ENCODE assay signal across 9 mouse cellular contexts in the genomic region with DNA sequence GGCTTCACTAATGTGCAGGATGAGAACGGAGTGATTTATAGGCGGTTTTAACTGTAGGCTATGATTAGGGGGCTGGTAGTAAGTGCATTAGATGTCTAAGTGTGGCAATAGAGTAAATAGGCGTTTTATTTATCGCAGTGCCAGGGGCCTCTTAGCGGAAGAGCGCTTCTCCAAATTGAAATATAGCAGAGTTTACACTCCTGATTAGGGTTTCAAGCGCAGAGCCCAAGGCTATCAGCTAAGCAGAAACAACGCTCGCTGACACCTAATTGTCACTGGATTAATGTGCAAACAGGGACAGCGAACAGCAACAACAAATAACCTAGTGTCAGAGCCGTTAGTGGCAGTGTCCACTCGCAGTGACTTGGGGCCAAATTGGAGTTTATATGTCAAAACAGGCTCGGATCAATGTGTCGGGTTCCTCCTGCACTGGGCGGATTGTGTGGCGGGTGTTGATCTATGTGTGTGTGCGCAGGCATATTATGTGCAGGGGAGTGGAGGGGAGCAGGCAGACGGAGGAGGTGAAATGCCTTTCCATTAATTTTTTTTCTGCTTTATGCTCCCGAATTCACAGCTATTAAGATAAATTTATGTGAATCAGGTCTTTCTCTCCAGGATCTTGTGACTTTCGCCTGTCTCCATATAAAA.
DNase-seq lines count a peak whose midpoint lies in the region; ATAC-seq and TF ChIP-seq lines count a peak whose summit lies in the region.
"Had no signal": no experiment of that assay in that cellular context is flagged by ENCODE, and none has a peak within 500 bp of the region (broad histone marks: within the 10 kb centered on the region; RNA-seq: fewer than 3 reads in every experiment).

No protein-coding gene starts in this region.

- DNase-seq in kidney, postnatal 36 days, result no peak
- DNase-seq in embryonic facial prominence, embryonic 10.5 days (ENCODE audit: low spot score), result peak; percentile 35
- DNase-seq in neural tube, embryonic 10.5 days (ENCODE audit: extremely low spot score, low spot score), result peak; percentile 52
- no peak for DNase-seq in adipocyte (ENCODE audit: low spot score)
- no peak for DNase-seq in gastrocnemius, postnatal 25 days
- no peak for DNase-seq in thymus, adult 2 months

- no peaks in the 10 kb centered on the region for H3K36me3 ChIP-seq in kidney, embryonic 15.5 days
- H3K36me3 ChIP-seq in embryonic facial prominence, embryonic 10.5 days (replicated peaks), result no peaks in the 10 kb centered on the region
- H3K36me3 ChIP-seq in hindbrain, embryonic 15.5 days, result no peaks in the 10 kb centered on the region
- H3K36me3 ChIP-seq in thymus, adult 2 months (ENCODE audit: control insufficient read depth, insufficient read depth, low read length), result no peaks in the 10 kb centered on the region
- H3K36me3 ChIP-seq: G1E had no signal

- H3K27me3 ChIP-seq in kidney, embryonic 15.5 days, result peaks cover 90% of the 10 kb centered on the region
- H3K27me3 ChIP-seq in embryonic facial prominence, embryonic 10.5 days (replicated peaks; ENCODE audit: low read depth, poor library complexity, severe bottlenecking), result peaks cover 97% of the 10 kb centered on the region
- H3K27me3 ChIP-seq in hindbrain, embryonic 15.5 days, result peaks cover 83% of the 10 kb centered on the region
- peaks cover 13% of the 10 kb centered on the region; the same call in 1 of the 2 replicates for H3K27me3 ChIP-seq in thymus, adult 2 months (ENCODE audit: control insufficient read depth, insufficient read depth, low read length)

- TF ChIP-seq CTCF in thymus, adult 2 months (IDR thresholded peaks at IDR 0.05; ENCODE audit: borderline replicate concordance, control insufficient read depth, extremely low read depth, insufficient read depth, low read length, poor library complexity), result no peak

- H3K4me3 ChIP-seq in kidney, embryonic 15.5 days (replicated peaks), result peak overlapping the region; percentile 39
- peak overlapping the region; percentile 55 for H3K4me3 ChIP-seq in embryonic facial prominence, embryonic 10.5 days
- H3K4me3 ChIP-seq in hindbrain, embryonic 15.5 days, result 0 out of 2 replicates have a peak overlapping the region, but pooled peaks have one; percentile 18
- H3K4me3 ChIP-seq in thymus, adult 2 months (ENCODE audit: control insufficient read depth, insufficient read depth, low read length), result no peak overlapping the region

- TF ChIP-seq POLR2A in thymus, adult 2 months (IDR thresholded peaks at IDR 0.05; ENCODE audit: control insufficient read depth, extremely low read depth, insufficient read depth, low read length, poor library complexity), result no peak

- H3K4me2 ChIP-seq in kidney, embryonic 15.5 days, result peak overlapping the region; percentile 70
- H3K4me2 ChIP-seq in hindbrain, embryonic 15.5 days, result peak overlapping the region; percentile 46

- 6% methylated on average over 20 of the region's 20 CpGs for WGBS in kidney, embryonic 15.5 days
- WGBS in embryonic facial prominence, embryonic 10.5 days, result 10% methylated on average over 20 of the region's 20 CpGs
- 11% methylated on average over 20 of the region's 20 CpGs for WGBS in hindbrain, embryonic 15.5 days
- 13% methylated on average over 20 of the region's 20 CpGs for WGBS in thymus, adult 2 months

- H3K27ac ChIP-seq in kidney, embryonic 15.5 days, result no peak overlapping the region
- no peak overlapping the region for H3K27ac ChIP-seq in embryonic facial prominence, embryonic 10.5 days (replicated peaks)
- no peak overlapping the region for H3K27ac ChIP-seq in hindbrain, embryonic 15.5 days (replicated peaks)
- no peak overlapping the region for H3K27ac ChIP-seq in thymus, adult 2 months (ENCODE audit: control insufficient read depth, insufficient read depth, low read length)

- no peak overlapping the region for H3K9ac ChIP-seq in kidney, embryonic 15.5 days
- H3K9ac ChIP-seq in hindbrain, embryonic 15.5 days, result no peak overlapping the region

- H3K9me3 ChIP-seq in kidney, embryonic 15.5 days (replicated peaks), result no peaks in the 10 kb centered on the region
- H3K9me3 ChIP-seq in embryonic facial prominence, embryonic 10.5 days, result no peaks in the 10 kb centered on the region
- no peaks in the 10 kb centered on the region for H3K9me3 ChIP-seq in hindbrain, embryonic 15.5 days
- H3K9me3 ChIP-seq: G1E had no signal

- ATAC-seq in kidney, embryonic 15.5 days (replicated peaks; ENCODE audit: low FRiP score), result no peak
- peak; percentile 27; the same call in 1 of the 2 replicates for ATAC-seq in hindbrain, embryonic 15.5 days (ENCODE audit: low FRiP score, low read depth)

- peaks cover 14% of the 10 kb centered on the region for H3K4me1 ChIP-seq in kidney, embryonic 15.5 days
- peaks cover 16% of the 10 kb centered on the region for H3K4me1 ChIP-seq in embryonic facial prominence, embryonic 10.5 days
- H3K4me1 ChIP-seq in hindbrain, embryonic 15.5 days (replicated peaks), result peaks cover 16% of the 10 kb centered on the region
- no peaks in the 10 kb centered on the region for H3K4me1 ChIP-seq in thymus, adult 2 months (replicated peaks; ENCODE audit: control insufficient read depth, insufficient read depth, low read length)

Comparison
In these comparisons a context has a peak if more than half of its experiments do, and no peak if none do; other contexts are left out.
1. DNase-seq: peak in embryonic facial prominence, embryonic 10.5 days (single experiment) and neural tube, embryonic 10.5 days (single experiment); none in kidney, postnatal 36 days (0 of 2), adipocyte (single experiment), gastrocnemius, postnatal 25 days (single experiment) and thymus, adult 2 months (single experiment).